In the genomic region with DNA sequence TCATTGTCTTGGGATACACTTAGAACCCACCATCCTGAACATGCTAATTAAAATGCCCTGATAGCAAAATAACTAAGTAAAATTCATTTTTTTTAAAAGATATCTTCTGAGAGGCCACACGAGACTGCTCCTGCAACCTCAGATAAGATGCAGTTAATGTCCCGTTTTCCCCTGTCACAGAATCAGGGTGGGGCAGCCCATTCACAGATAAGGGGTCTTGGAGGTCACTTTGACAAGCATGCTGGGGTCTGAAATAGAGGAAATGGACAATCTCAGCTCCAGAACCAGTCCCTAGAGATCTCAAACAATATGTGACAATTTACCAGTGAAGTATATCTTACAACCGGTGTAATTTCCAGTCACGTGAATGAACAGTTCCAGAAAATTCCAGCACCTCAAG, we compare ENCODE assay signal across 28 mouse cellular contexts. TPM values are rescaled to one million over a fixed set of nuclear protein-coding genes. Genes with fewer than 3 reads are reported as not detected.
DNase-seq lines count a peak whose midpoint lies in the region; ATAC-seq and TF ChIP-seq lines count a peak whose summit lies in the region.
"Had no signal": no experiment of that assay in that cellular context is flagged by ENCODE, and none has a peak within 500 bp of the region (broad histone marks: within the 10 kb centered on the region; RNA-seq: fewer than 3 reads in every experiment).

No protein-coding gene starts in this region.

- no peak for TF ChIP-seq CTCF in liver, embryonic 14.5 days (IDR thresholded peaks at IDR 0.05; ENCODE audit: low read depth)
- no peak for TF ChIP-seq CTCF in liver, postnatal 0 days (IDR thresholded peaks at IDR 0.05; ENCODE audit: low read depth)

- no peaks in the 10 kb centered on the region for H3K36me3 ChIP-seq in liver, embryonic 11.5 days (ENCODE audit: control insufficient read depth, insufficient read depth, low read length)
- no peaks in the 10 kb centered on the region for H3K36me3 ChIP-seq in liver, embryonic 14.5 days (replicated peaks; ENCODE audit: control insufficient read depth, insufficient read depth, low read depth)
- no peaks in the 10 kb centered on the region for H3K36me3 ChIP-seq in liver, postnatal 0 days (replicated peaks; ENCODE audit: insufficient read depth, low read length)
- H3K36me3 ChIP-seq: embryonic facial prominence, embryonic 10.5 days; embryonic facial prominence, embryonic 13.5 days; hindbrain, embryonic 12.5 days; hindbrain, embryonic 15.5 days had no signal

- ATAC-seq in liver, embryonic 11.5 days (replicated peaks; ENCODE audit: low FRiP score) = no peak
- no peak for ATAC-seq in liver, embryonic 14.5 days (ENCODE audit: insufficient read depth)
- no peak for ATAC-seq in liver, postnatal 0 days
- ATAC-seq in megakaryocyte, adult 5-6 weeks (ENCODE audit: poor library complexity, severe bottlenecking) = no peak
- ATAC-seq: CD4-positive, CD25-positive, alpha-beta regulatory T cell, adult 4 months; forebrain, embryonic 13.5 days; forebrain, embryonic 16.5 days; Patski had no signal

- H3K4me3 ChIP-seq in liver, embryonic 11.5 days (ENCODE audit: low read depth, low read length) = no peak overlapping the region
- H3K4me3 ChIP-seq in liver, embryonic 14.5 days (ENCODE audit: insufficient read depth in 1 of 2, low read depth in 2 of 2, low read length in 2 of 2) = no peak overlapping the region
- no peak overlapping the region for H3K4me3 ChIP-seq in liver, postnatal 0 days (ENCODE audit: low read depth, low read length)
- H3K4me3 ChIP-seq: embryonic facial prominence, embryonic 10.5 days; embryonic facial prominence, embryonic 13.5 days; erythroblast, embryonic 14.5 days; forebrain, embryonic 13.5 days; heart, adult 2 months; hindbrain, embryonic 12.5 days; hindbrain, embryonic 15.5 days had no signal

- no peaks in the 10 kb centered on the region for H3K9me3 ChIP-seq in liver, embryonic 11.5 days (ENCODE audit: control insufficient read depth, low read length)
- H3K9me3 ChIP-seq in liver, embryonic 14.5 days (ENCODE audit: control insufficient read depth, low read length) = no peaks in the 10 kb centered on the region
- no peaks in the 10 kb centered on the region for H3K9me3 ChIP-seq in liver, postnatal 0 days (ENCODE audit: low read length)
- H3K9me3 ChIP-seq: embryonic facial prominence, embryonic 10.5 days; embryonic facial prominence, embryonic 13.5 days; forebrain, embryonic 13.5 days; hindbrain, embryonic 12.5 days; hindbrain, embryonic 15.5 days had no signal

- H3K27ac ChIP-seq in liver, embryonic 11.5 days (ENCODE audit: low read depth, low read length) = no peak overlapping the region
- H3K27ac ChIP-seq in liver, embryonic 14.5 days = peak overlapping the region; percentile 31; the same call in 1 of the 2 replicates
- no peak overlapping the region for H3K27ac ChIP-seq in liver, postnatal 0 days (ENCODE audit: low read depth)
- H3K27ac ChIP-seq: embryonic facial prominence, embryonic 10.5 days; embryonic facial prominence, embryonic 13.5 days; forebrain, embryonic 13.5 days; heart, adult 2 months; hindbrain, embryonic 12.5 days; hindbrain, embryonic 15.5 days had no signal

- peaks cover 19% of the 10 kb centered on the region for H3K4me1 ChIP-seq in liver, embryonic 11.5 days (replicated peaks; ENCODE audit: control insufficient read depth, insufficient read depth, low read length)
- peaks cover 20 to 27% of the 10 kb centered on the region in 2 experiments for H3K4me1 ChIP-seq in liver, embryonic 14.5 days (replicated peaks; ENCODE audit: control insufficient read depth in 2 of 2, insufficient read depth in 2 of 2, low read length in 1 of 2)
- H3K4me1 ChIP-seq in liver, postnatal 0 days (ENCODE audit: insufficient read depth) = peaks cover 24% of the 10 kb centered on the region
- H3K4me1 ChIP-seq: embryonic facial prominence, embryonic 13.5 days had no signal

- DNase-seq in liver, embryonic 11.5 days (ENCODE audit: low spot score) = no peak
- peak in 1 of 3 experiments; percentile 42 for DNase-seq in liver, embryonic 14.5 days (ENCODE audit: low read depth in 3 of 3, low spot score in 3 of 3)
- DNase-seq in liver, postnatal 0 days = no peak
- DNase-seq in testis, postnatal 14 days (ENCODE audit: low spot score) = no peak
- no peak for DNase-seq in adrenal gland, adult 8-10 months
- DNase-seq: adrenal gland, postnatal 14 days; cerebellum, adult 11-12 months; cerebellum, adult 8-10 months; cerebellum, postnatal 10 days; cerebellum, postnatal 36 days; embryo, embryonic 11 days; gastrocnemius, postnatal 10 days; gastrocnemius, postnatal 36 days; heart, adult 2 months had no signal

- WGBS in liver, embryonic 11.5 days = 44% methylated on average over 4 of the region's 4 CpGs
- 23% methylated on average over 4 of the region's 4 CpGs for WGBS in liver, embryonic 14.5 days (ENCODE audit: insufficient replicate concordance)
- WGBS in liver, postnatal 0 days (ENCODE audit: insufficient replicate concordance) = 56% methylated on average over 4 of the region's 4 CpGs

- no peaks in the 10 kb centered on the region for H3K27me3 ChIP-seq in liver, embryonic 11.5 days (replicated peaks; ENCODE audit: control insufficient read depth, insufficient read depth, low read length)
- no peaks in the 10 kb centered on the region for H3K27me3 ChIP-seq in liver, embryonic 14.5 days (ENCODE audit: control insufficient read depth, insufficient read depth, low read length)
- no peaks in the 10 kb centered on the region for H3K27me3 ChIP-seq in liver, postnatal 0 days (ENCODE audit: insufficient read depth, low read length)
- H3K27me3 ChIP-seq: embryonic facial prominence, embryonic 13.5 days; forebrain, embryonic 13.5 days; hindbrain, embryonic 12.5 days; hindbrain, embryonic 15.5 days; Patski had no signal

- TF ChIP-seq EP300 in liver, embryonic 14.5 days (IDR thresholded peaks at IDR 0.05; ENCODE audit: low read depth) = peak; percentile 56; the same call in 1 of the 2 replicates
- no peak for TF ChIP-seq EP300 in liver, postnatal 0 days (IDR thresholded peaks at IDR 0.05; ENCODE audit: low read depth)

- H3K9ac ChIP-seq in liver, embryonic 11.5 days (ENCODE audit: low read depth, low read length) = no peak overlapping the region
- peak overlapping the region; percentile 3 for H3K9ac ChIP-seq in liver, embryonic 14.5 days (replicated peaks)
- no peak overlapping the region for H3K9ac ChIP-seq in liver, postnatal 0 days (replicated peaks)
- H3K9ac ChIP-seq: embryonic facial prominence, embryonic 13.5 days; forebrain, embryonic 13.5 days; hindbrain, embryonic 12.5 days; hindbrain, embryonic 15.5 days had no signal

- H3K4me2 ChIP-seq in liver, embryonic 11.5 days = peak overlapping the region; percentile 32; the same call in 1 of the 2 replicates
- H3K4me2 ChIP-seq in liver, embryonic 14.5 days (ENCODE audit: low read depth) = peak overlapping the region; percentile 41
- H3K4me2 ChIP-seq in liver, postnatal 0 days (ENCODE audit: low read depth, low read length) = peak overlapping the region; percentile 23; the same call in 1 of the 2 replicates
- H3K4me2 ChIP-seq: embryonic facial prominence, embryonic 13.5 days; forebrain, embryonic 13.5 days; heart, embryonic 11.5 days; hindbrain, embryonic 12.5 days; hindbrain, embryonic 15.5 days had no signal

RNA-seq across cellular contexts. Expression of a gene that starts 2.6 kb away (rescaled TPM):
- polyA plus RNA-seq in liver, embryonic 11.5 days (2014; fragmentation: Nextera tagmentation; extraction: Ambion mirVana) = 1.4 and 2.2 TPM in 2 replicates
- polyA plus RNA-seq in liver, embryonic 14.5 days (2012; rRNA removed) = 1.8 and 2.2 TPM in 2 replicates
- polyA plus RNA-seq in liver, embryonic 14.5 days (2014; fragmentation: Nextera tagmentation; extraction: Ambion mirVana) = 1.9 and 2.6 TPM in 2 replicates
- 0.90 and 1.5 TPM in 2 replicates for polyA plus RNA-seq in liver, postnatal 0 days (2015; fragmentation: Nextera tagmentation; extraction: Ambion mirVana)
- total RNA-seq in adrenal gland, adult 8-10 months (2022) = 1 to 10 TPM; 1.3 to 4.1 (median 3.1) TPM
- total RNA-seq in megakaryocyte, adult 5-6 weeks (2015) = 0.91 and 1.0 TPM in 2 replicates
- 0.59 TPM in 1 of 2 replicates, not detected in the other for total RNA-seq in megakaryocyte, adult 5-6 weeks (2017)

RNA-seq across cellular contexts. Expression of a gene that starts 34.1 kb away (rescaled TPM):
- polyA plus RNA-seq in liver, embryonic 11.5 days (2014; fragmentation: Nextera tagmentation; extraction: Ambion mirVana) = 261 and 281 TPM in 2 replicates
- 103 and 111 TPM in 2 replicates for polyA plus RNA-seq in liver, embryonic 14.5 days (2012; rRNA removed)
- polyA plus RNA-seq in liver, embryonic 14.5 days (2014; fragmentation: Nextera tagmentation; extraction: Ambion mirVana) = 147 and 165 TPM in 2 replicates
- polyA plus RNA-seq in liver, postnatal 0 days (2015; fragmentation: Nextera tagmentation; extraction: Ambion mirVana) = 207 and 212 TPM in 2 replicates
- total RNA-seq in adrenal gland, adult 8-10 months (2022) = 100 to 1,000 TPM; 324 to 440 (median 382) TPM
- 102 and 130 TPM in 2 replicates for total RNA-seq in megakaryocyte, adult 5-6 weeks (2015)
- total RNA-seq in megakaryocyte, adult 5-6 weeks (2017) = 34.5 and 43.0 TPM in 2 replicates

RNA-seq across cellular contexts. Expression of a gene that starts 34.2 kb away (rescaled TPM):
- 0.14 TPM in 1 of 2 replicates, not detected in the other for polyA plus RNA-seq in liver, embryonic 11.5 days (2014; fragmentation: Nextera tagmentation; extraction: Ambion mirVana)
- polyA plus RNA-seq in liver, embryonic 14.5 days (2012; rRNA removed) = 0.04 and 0.25 TPM in 2 replicates
- 0.14 TPM in 1 of 2 replicates, not detected in the other for polyA plus RNA-seq in liver, embryonic 14.5 days (2014; fragmentation: Nextera tagmentation; extraction: Ambion mirVana)
- polyA plus RNA-seq in liver, postnatal 0 days (2015; fragmentation: Nextera tagmentation; extraction: Ambion mirVana) = 0.05 and 0.12 TPM in 2 replicates
- 1 to 10 TPM in 2 of 4 experiments, under 1 TPM in 2; 0.43 to 1.4 (median 1.2) TPM for total RNA-seq in adrenal gland, adult 8-10 months (2022)
- not detected in 2 replicates for total RNA-seq in megakaryocyte, adult 5-6 weeks (2015)
- total RNA-seq in megakaryocyte, adult 5-6 weeks (2017) = not detected in 2 replicates
- total RNA-seq: hematopoietic stem cell, adult 5-6 weeks had no signal
- polyA plus RNA-seq: CD4-positive, CD25-positive, alpha-beta regulatory T cell, adult 4 months; erythroblast, embryonic 14.5 days; forebrain, embryonic 16.5 days; heart, embryonic 11.5 days; heart, embryonic 14.5 days had no signal

RNA-seq across cellular contexts. Expression of a gene that starts 51.5 kb away (rescaled TPM):
- 28.7 and 29.8 TPM in 2 replicates for polyA plus RNA-seq in liver, embryonic 11.5 days (2014; fragmentation: Nextera tagmentation; extraction: Ambion mirVana)
- 12.7 and 14.6 TPM in 2 replicates for polyA plus RNA-seq in liver, embryonic 14.5 days (2012; rRNA removed)
- 19.2 and 24.6 TPM in 2 replicates for polyA plus RNA-seq in liver, embryonic 14.5 days (2014; fragmentation: Nextera tagmentation; extraction: Ambion mirVana)
- polyA plus RNA-seq in liver, postnatal 0 days (2015; fragmentation: Nextera tagmentation; extraction: Ambion mirVana) = 40.3 and 41.8 TPM in 2 replicates
- total RNA-seq in adrenal gland, adult 8-10 months (2022) = 10 to 100 TPM; 11.4 to 29.7 (median 23.1) TPM
- total RNA-seq in megakaryocyte, adult 5-6 weeks (2015) = 499 and 513 TPM in 2 replicates
- 540 and 572 TPM in 2 replicates for total RNA-seq in megakaryocyte, adult 5-6 weeks (2017)
- polyA plus RNA-seq: C2C12; CD4-positive, CD25-positive, alpha-beta regulatory T cell, adult 4 months; erythroblast, embryonic 14.5 days had no signal
